In the genomic region with DNA sequence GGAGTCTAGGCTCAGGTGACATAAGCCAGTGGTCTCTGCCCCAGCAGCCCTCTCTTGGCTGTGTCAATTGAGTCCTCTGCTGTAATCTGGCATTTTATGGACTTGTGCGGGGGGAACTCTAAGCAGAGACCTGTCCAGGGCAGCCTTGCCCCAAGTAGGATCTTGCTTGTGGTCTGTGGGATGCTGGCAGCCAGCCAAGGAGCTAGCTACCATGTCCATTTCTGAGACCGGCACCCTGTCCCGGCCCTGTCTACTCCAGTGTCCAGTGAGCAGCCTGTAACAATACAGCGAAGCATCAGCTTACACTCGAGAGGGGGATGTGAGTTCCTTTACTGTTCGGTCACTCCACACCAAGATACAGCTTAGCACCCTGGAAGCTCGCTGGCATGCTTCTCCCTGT, we compare ENCODE assay signal across 18 mouse cellular contexts. TPM values are rescaled to one million over a fixed set of nuclear protein-coding genes. Genes with fewer than 3 reads are reported as not detected.
DNase-seq lines count a peak whose midpoint lies in the region; ATAC-seq and TF ChIP-seq lines count a peak whose summit lies in the region.
"Had no signal": no experiment of that assay in that cellular context is flagged by ENCODE, and none has a peak within 500 bp of the region (broad histone marks: within the 10 kb centered on the region; RNA-seq: fewer than 3 reads in every experiment).

No protein-coding gene starts in this region.

- peak; percentile 19 for DNase-seq in gastrocnemius, adult 2 months
- no peak for DNase-seq in gastrocnemius, adult 18-20 months (ENCODE audit: low spot score)
- DNase-seq in neural tube, embryonic 10.5 days (ENCODE audit: extremely low spot score, low spot score) = no peak
- DNase-seq in cerebellum, adult 8-10 months = no peak
- DNase-seq: adrenal gland, adult 2 months; cerebellum, adult 11 months; cerebellum, adult 9-10 months; gastrocnemius, postnatal 25 days; heart, postnatal 4 days had no signal

- peak; percentile 18; the same call in 1 of the 2 replicates for ATAC-seq in kidney, embryonic 16.5 days (ENCODE audit: low FRiP score, low TSS enrichment)
- no peak for ATAC-seq in kidney, embryonic 14.5 days (ENCODE audit: low FRiP score, low TSS enrichment)
- 0 out of 2 replicates have a peak, but pooled peaks have one; percentile 25 for ATAC-seq in neural tube, embryonic 15.5 days (ENCODE audit: low FRiP score)
- ATAC-seq: forebrain, embryonic 16.5 days; hindbrain, embryonic 16.5 days had no signal

- intact Hi-C loops in gastrocnemius, adult 2 months (cut with DNase I) = no loop called here

- H3K4me3 ChIP-seq in gastrocnemius, adult 2 months = no peak overlapping the region
- no peak overlapping the region for H3K4me3 ChIP-seq in kidney, embryonic 16.5 days (ENCODE audit: low read length)
- H3K4me3 ChIP-seq in kidney, embryonic 14.5 days (ENCODE audit: low read length) = no peak overlapping the region
- no peak overlapping the region for H3K4me3 ChIP-seq in neural tube, embryonic 15.5 days (replicated peaks)
- H3K4me3 ChIP-seq: embryonic facial prominence, embryonic 12.5 days; forebrain, embryonic 12.5 days; heart, embryonic 13.5 days; hindbrain, embryonic 12.5 days had no signal

- peaks cover 8% of the 10 kb centered on the region for H3K4me1 ChIP-seq in kidney, embryonic 16.5 days (ENCODE audit: insufficient read depth, low read length)
- peaks cover 7% of the 10 kb centered on the region; the same call in 1 of the 2 replicates for H3K4me1 ChIP-seq in kidney, embryonic 14.5 days (ENCODE audit: control insufficient read depth, insufficient read depth, low read length)
- peaks cover 5% of the 10 kb centered on the region; the same call in 1 of the 2 replicates for H3K4me1 ChIP-seq in neural tube, embryonic 15.5 days

- peak overlapping the region; percentile 20; the same call in 1 of the 2 replicates for H3K27ac ChIP-seq in gastrocnemius, adult 2 months
- no peak overlapping the region for H3K27ac ChIP-seq in kidney, embryonic 16.5 days (ENCODE audit: low read length)
- H3K27ac ChIP-seq in kidney, embryonic 14.5 days (ENCODE audit: low read depth, low read length) = no peak overlapping the region
- no peak overlapping the region for H3K27ac ChIP-seq in neural tube, embryonic 15.5 days (replicated peaks)
- H3K27ac ChIP-seq: embryonic facial prominence, embryonic 12.5 days; forebrain, embryonic 12.5 days; heart, embryonic 13.5 days; hindbrain, embryonic 12.5 days had no signal

- H3K4me2 ChIP-seq in kidney, embryonic 16.5 days (replicated peaks; ENCODE audit: low read depth, low read length) = no peak overlapping the region
- no peak overlapping the region for H3K4me2 ChIP-seq in kidney, embryonic 14.5 days (replicated peaks; ENCODE audit: low read depth, low read length)
- no peak overlapping the region for H3K4me2 ChIP-seq in neural tube, embryonic 15.5 days
- H3K4me2 ChIP-seq: embryonic facial prominence, embryonic 12.5 days; forebrain, embryonic 12.5 days; heart, embryonic 13.5 days; hindbrain, embryonic 12.5 days had no signal

- no peaks in the 10 kb centered on the region for H3K27me3 ChIP-seq in kidney, embryonic 16.5 days (ENCODE audit: insufficient read depth, low read length)
- H3K27me3 ChIP-seq in kidney, embryonic 14.5 days (ENCODE audit: control insufficient read depth, insufficient read depth, low read length) = no peaks in the 10 kb centered on the region
- H3K27me3 ChIP-seq in neural tube, embryonic 15.5 days (replicated peaks) = no peaks in the 10 kb centered on the region
- H3K27me3 ChIP-seq: embryonic facial prominence, embryonic 12.5 days; forebrain, embryonic 12.5 days; heart, embryonic 13.5 days; hindbrain, embryonic 12.5 days had no signal

- H3K9me3 ChIP-seq in kidney, embryonic 16.5 days (ENCODE audit: low read length) = no peaks in the 10 kb centered on the region
- no peaks in the 10 kb centered on the region for H3K9me3 ChIP-seq in kidney, embryonic 14.5 days (ENCODE audit: control insufficient read depth, low read length)
- H3K9me3 ChIP-seq in neural tube, embryonic 15.5 days (replicated peaks) = no peaks in the 10 kb centered on the region
- H3K9me3 ChIP-seq: embryonic facial prominence, embryonic 12.5 days; forebrain, embryonic 12.5 days; heart, embryonic 13.5 days; hindbrain, embryonic 12.5 days had no signal

- H3K36me3 ChIP-seq in kidney, embryonic 16.5 days (ENCODE audit: insufficient read depth, low read length) = peaks cover 6% of the 10 kb centered on the region; the same call in 1 of the 2 replicates
- peaks cover 7% of the 10 kb centered on the region; the same call in 1 of the 2 replicates for H3K36me3 ChIP-seq in kidney, embryonic 14.5 days (ENCODE audit: control insufficient read depth, insufficient read depth, low read length)
- peaks cover 35% of the 10 kb centered on the region for H3K36me3 ChIP-seq in neural tube, embryonic 15.5 days

- no peak overlapping the region for H3K9ac ChIP-seq in kidney, embryonic 16.5 days (replicated peaks; ENCODE audit: low read length)
- H3K9ac ChIP-seq in kidney, embryonic 14.5 days (ENCODE audit: low read depth, low read length) = no peak overlapping the region
- H3K9ac ChIP-seq in neural tube, embryonic 15.5 days (replicated peaks) = no peak overlapping the region
- H3K9ac ChIP-seq: embryonic facial prominence, embryonic 12.5 days; forebrain, embryonic 12.5 days; heart, embryonic 13.5 days; hindbrain, embryonic 12.5 days had no signal

- no peak for TF ChIP-seq CTCF in gastrocnemius, adult 2 months (IDR thresholded peaks at IDR 0.05)

- 51% methylated on average over 7 of the region's 7 CpGs for WGBS in kidney, embryonic 16.5 days
- WGBS in kidney, embryonic 14.5 days = 78% methylated on average over 7 of the region's 7 CpGs
- WGBS in neural tube, embryonic 15.5 days = 85% methylated on average over 7 of the region's 7 CpGs

RNA-seq across cellular contexts. Expression of gene Sf1, which starts 9.5 kb away (rescaled TPM):
- total RNA-seq in gastrocnemius, adult 2 months (2021) = 10 to 100 TPM; 95.2 to 98.6 TPM
- 10 to 100 TPM; 76.2 to 89.8 TPM for total RNA-seq in gastrocnemius, adult 18-20 months (2021)
- polyA plus RNA-seq in kidney, embryonic 16.5 days (2015; fragmentation: Nextera tagmentation; extraction: Ambion mirVana) = 132 and 150 TPM in 2 replicates
- 127 and 183 TPM in 2 replicates for polyA plus RNA-seq in kidney, embryonic 14.5 days (2014; fragmentation: Nextera tagmentation; extraction: Ambion mirVana)
- polyA plus RNA-seq in neural tube, embryonic 15.5 days (2015; fragmentation: Nextera tagmentation; extraction: Ambion mirVana) = 88.7 and 104 TPM in 2 replicates

RNA-seq across cellular contexts. Expression of gene Map4k2, which starts 13.1 kb away (rescaled TPM):
- total RNA-seq in gastrocnemius, adult 2 months (2021) = 10 to 100 TPM; 13.1 to 14.2 TPM
- 1 to 10 TPM; 7.4 to 8.3 TPM for total RNA-seq in gastrocnemius, adult 18-20 months (2021)
- polyA plus RNA-seq in kidney, embryonic 16.5 days (2015; fragmentation: Nextera tagmentation; extraction: Ambion mirVana) = 25.9 and 28.7 TPM in 2 replicates
- polyA plus RNA-seq in kidney, embryonic 14.5 days (2014; fragmentation: Nextera tagmentation; extraction: Ambion mirVana) = 12.5 and 12.8 TPM in 2 replicates
- polyA plus RNA-seq in neural tube, embryonic 15.5 days (2015; fragmentation: Nextera tagmentation; extraction: Ambion mirVana) = 21.9 and 22.2 TPM in 2 replicates

RNA-seq across cellular contexts. Expression of gene Men1, which starts 19.3 kb away (rescaled TPM):
- 1 to 10 TPM; 7.0 to 7.8 TPM for total RNA-seq in gastrocnemius, adult 2 months (2021)
- total RNA-seq in gastrocnemius, adult 18-20 months (2021) = 1 to 10 TPM; 6.2 to 6.9 TPM
- 93.0 and 96.2 TPM in 2 replicates for polyA plus RNA-seq in kidney, embryonic 16.5 days (2015; fragmentation: Nextera tagmentation; extraction: Ambion mirVana)
- polyA plus RNA-seq in kidney, embryonic 14.5 days (2014; fragmentation: Nextera tagmentation; extraction: Ambion mirVana) = 46.1 and 49.1 TPM in 2 replicates
- polyA plus RNA-seq in neural tube, embryonic 15.5 days (2015; fragmentation: Nextera tagmentation; extraction: Ambion mirVana) = 71.4 and 71.6 TPM in 2 replicates

RNA-seq across cellular contexts. Expression of gene Pygm, which starts 30.2 kb away (rescaled TPM):
- over 10,000 TPM in 1 of 2 experiments, 1,000 to 10,000 TPM in 1; 6,181 to 10,031 TPM for total RNA-seq in gastrocnemius, adult 2 months (2021)
- 1,000 to 10,000 TPM; 7,185 to 8,344 TPM for total RNA-seq in gastrocnemius, adult 18-20 months (2021)
- 36.2 and 38.3 TPM in 2 replicates for polyA plus RNA-seq in kidney, embryonic 16.5 days (2015; fragmentation: Nextera tagmentation; extraction: Ambion mirVana)
- 15.7 and 16.4 TPM in 2 replicates for polyA plus RNA-seq in kidney, embryonic 14.5 days (2014; fragmentation: Nextera tagmentation; extraction: Ambion mirVana)
- polyA plus RNA-seq in neural tube, embryonic 15.5 days (2015; fragmentation: Nextera tagmentation; extraction: Ambion mirVana) = 7.5 and 12.0 TPM in 2 replicates

RNA-seq across cellular contexts. Expression of gene Rasgrp2, which starts 45.1 kb away (rescaled TPM):
- 10 to 100 TPM; 14.9 to 24.6 TPM for total RNA-seq in gastrocnemius, adult 2 months (2021)
- total RNA-seq in gastrocnemius, adult 18-20 months (2021) = 10 to 100 TPM in 1 of 2 experiments, 1 to 10 TPM in 1; 8.3 to 18.2 TPM
- polyA plus RNA-seq in kidney, embryonic 16.5 days (2015; fragmentation: Nextera tagmentation; extraction: Ambion mirVana) = 105 and 121 TPM in 2 replicates
- polyA plus RNA-seq in kidney, embryonic 14.5 days (2014; fragmentation: Nextera tagmentation; extraction: Ambion mirVana) = 77.1 and 78.6 TPM in 2 replicates
- 197 and 217 TPM in 2 replicates for polyA plus RNA-seq in neural tube, embryonic 15.5 days (2015; fragmentation: Nextera tagmentation; extraction: Ambion mirVana)
